Mouse (Mus musculus): ENCODE measurements around the gene Atp6v0a4.
A peak's percentile ranks its signal among the peaks of the same experiment; 100 is the strongest.

Gene Atp6v0a4

GRCm38 (mm10) chr6:38124207-38124835 lies at the start of gene Atp6v0a4:
TSS of gene Atp6v0a4 (minus strand) at chr6:38124586.
- peak; percentile 46 for DNase-seq

GRCm38 (mm10) chr6:38165385-38165784 lies 41.0 kb upstream of the Atp6v0a4 start:
- DNase-seq, result no peak

GRCm38 (mm10) chr6:38164705-38165104 lies 40.3 kb upstream of the Atp6v0a4 start:
- no peak for DNase-seq

GRCm38 (mm10) chr6:38162825-38163504 lies 38.6 kb upstream of the Atp6v0a4 start:
- DNase-seq, result no peak

GRCm38 (mm10) chr6:38160556-38160955 lies 36.2 kb upstream of the Atp6v0a4 start:
- DNase-seq, result no peak

GRCm38 (mm10) chr6:38160102-38160501 lies 35.7 kb upstream of the Atp6v0a4 start:
- peak; percentile 94 for DNase-seq

GRCm38 (mm10) chr6:38159576-38159975 lies 35.2 kb upstream of the Atp6v0a4 start:
- DNase-seq, result no peak

GRCm38 (mm10) chr6:38157925-38158324 lies 33.5 kb upstream of the Atp6v0a4 start:
- DNase-seq, result no peak

GRCm38 (mm10) chr6:38156204-38156603 lies 31.8 kb upstream of the Atp6v0a4 start:
- no peak for DNase-seq

- DNase-seq, result no peak
These were observed 27.9 kb upstream of the Atp6v0a4 start for GRCm38 (mm10) chr6:38152305-38152704.

GRCm38 (mm10) chr6:38149483-38149882 lies 25.1 kb upstream of the Atp6v0a4 start:
- DNase-seq, result no peak

- no peak for DNase-seq
These were observed 24.2 kb upstream of the Atp6v0a4 start for GRCm38 (mm10) chr6:38148626-38149025.

GRCm38 (mm10) chr6:38147301-38147700 lies 22.9 kb upstream of the Atp6v0a4 start:
- DNase-seq, result no peak

GRCm38 (mm10) chr6:38145463-38146065 lies 21.2 kb upstream of the Atp6v0a4 start:
- DNase-seq, result peak; percentile 68

GRCm38 (mm10) chr6:38144161-38144998 lies 20.0 kb upstream of the Atp6v0a4 start:
- peak; percentile 85 for DNase-seq

- no peak for DNase-seq
These were observed 16.0 kb upstream of the Atp6v0a4 start for GRCm38 (mm10) chr6:38140402-38140801.

- DNase-seq, result no peak
These were observed 14.7 kb upstream of the Atp6v0a4 start for GRCm38 (mm10) chr6:38139086-38139485.

GRCm38 (mm10) chr6:38134806-38135559 lies 10.6 kb upstream of the Atp6v0a4 start:
- no peak for DNase-seq

GRCm38 (mm10) chr6:38131801-38132231 lies 7.4 kb upstream of the Atp6v0a4 start:
- DNase-seq, result peak; percentile 77

GRCm38 (mm10) chr6:38129883-38130282 lies 5.5 kb upstream of the Atp6v0a4 start:
- no peak for DNase-seq

GRCm38 (mm10) chr6:38128115-38128514 lies 3.7 kb upstream of the Atp6v0a4 start:
- peak; percentile 60 for DNase-seq

- DNase-seq, result no peak
These were observed 1.1 kb upstream of the Atp6v0a4 start for GRCm38 (mm10) chr6:38125462-38125861.
